Mouse (Mus musculus) B cell, adult 2 months (primary cell): ENCODE data around the gene Khsrp.

Source experiments
- DNase-seq, 2 experiments: peaks; one replicate each; pipeline ENCODE4 v3.0.0; 2022

The Khsrp gene

GRCm38 (mm10) chr17:57027471-57027870, 3.9 kb downstream of the Khsrp start:
- no peak for DNase-seq

GRCm38 (mm10) chr17:57020960-57021359, 10.4 kb downstream of the Khsrp start:
- no peak for DNase-seq

- no peak for DNase-seq
Measured at GRCm38 (mm10) chr17:57019693-57020092, 11.6 kb downstream of the Khsrp start.

GRCm38 (mm10) chr17:57012245-57012795, 19.0 kb downstream of the Khsrp start:
- DNase-seq = no peak

- DNase-seq = peak; percentile 88 to 89
Measured at GRCm38 (mm10) chr17:57011236-57012141, 19.8 kb downstream of the Khsrp start, which contains the start of the genes Gtf2f1 and Gm17949. Gene Gtf2f1 (minus strand): TSS chr17:57011288. Gene Gm17949 (plus strand): TSS chr17:57011469.

- no peak for DNase-seq
Measured at GRCm38 (mm10) chr17:57010911-57011235, 20.4 kb downstream of the Khsrp start.

- DNase-seq = no peak
Measured at GRCm38 (mm10) chr17:57007137-57007905, 24.0 kb downstream of the Khsrp start.

GRCm38 (mm10) chr17:57003994-57004393, 27.3 kb downstream of the Khsrp start:
- no peak for DNase-seq

- no peak for DNase-seq
Measured at GRCm38 (mm10) chr17:57001228-57001627, 30.1 kb downstream of the Khsrp start.

GRCm38 (mm10) chr17:56999968-57000609, 31.2 kb downstream of the Khsrp start, which contains the start of gene Pspn:
Gene Pspn (minus strand): TSS chr17:57000018.
- DNase-seq = no peak

GRCm38 (mm10) chr17:56999414-56999813, 31.9 kb downstream of the Khsrp start:
- no peak for DNase-seq

- DNase-seq = peak; percentile 93 to 96
Measured at GRCm38 (mm10) chr17:56997029-56997667, 34.2 kb downstream of the Khsrp start, which contains the start of gene Alkbh7. Gene Alkbh7 (plus strand): TSS chr17:56997339.

GRCm38 (mm10) chr17:56996506-56996905, 34.8 kb downstream of the Khsrp start:
- no peak for DNase-seq

GRCm38 (mm10) chr17:56995046-56995445, 36.3 kb downstream of the Khsrp start:
- no peak for DNase-seq

- DNase-seq = no peak
Measured at GRCm38 (mm10) chr17:56990966-56991365, 40.4 kb downstream of the Khsrp start.

- DNase-seq = peak; percentile 98
Measured at GRCm38 (mm10) chr17:56990115-56990746, 41.1 kb downstream of the Khsrp start, which contains the start of gene Clpp. Gene Clpp (plus strand): TSS chr17:56990305.

- DNase-seq = no peak
Measured at GRCm38 (mm10) chr17:56989467-56990114, 41.7 kb downstream of the Khsrp start.

GRCm38 (mm10) chr17:56988921-56989430, 42.3 kb downstream of the Khsrp start:
- no peak for DNase-seq

- DNase-seq = no peak
Measured at GRCm38 (mm10) chr17:56988441-56988840, 42.9 kb downstream of the Khsrp start.

- no peak for DNase-seq
Measured at GRCm38 (mm10) chr17:56986105-56986805, 45.1 kb downstream of the Khsrp start.
